Mouse (Mus musculus): ENCODE measurements at regions not wholly inside any gene's neighbourhood (a gene's known extent, or its start where the extent isn't known, plus 50 kb on each side); places are given as distances from the start of the nearest gene placed in this dataset.

- H3K4me2 ChIP-seq (replicated peaks; ENCODE audit: low read depth, low read length) = no peak overlapping the region
- WGBS = 75% methylated on average over 9 of the region's 9 CpGs
- H3K36me3 ChIP-seq (ENCODE audit: insufficient read depth, low read length) = no peaks in the 10 kb centered on the region
- no peak for DNase-seq (ENCODE audit: low spot score)
- no peak for TF ChIP-seq CTCF (IDR thresholded peaks at IDR 0.05)
- TF ChIP-seq EP300 (IDR thresholded peaks at IDR 0.05) = no peak
- no peak for ATAC-seq
- H3K4me3 ChIP-seq (ENCODE audit: low read depth, low read length) = no peak overlapping the region
- H3K27me3 ChIP-seq (replicated peaks; ENCODE audit: insufficient read depth, low read length) = no peaks in the 10 kb centered on the region
- no peak overlapping the region for H3K27ac ChIP-seq (ENCODE audit: low read length)
- H3K9me3 ChIP-seq (ENCODE audit: low read length) = no peaks in the 10 kb centered on the region
- H3K4me1 ChIP-seq (ENCODE audit: insufficient read depth, low read depth, low read length) = no peaks in the 10 kb centered on the region
- H3K9ac ChIP-seq (replicated peaks; ENCODE audit: low read depth) = no peak overlapping the region
Measured at GRCm38 (mm10) chr5:74783906-74784305, 81.2 kb upstream of the Lnx1 start.

GRCm38 (mm10) chr5:74778076-74778465 lies 75.4 kb upstream of the Lnx1 start:
- no peak overlapping the region for H3K27ac ChIP-seq (ENCODE audit: low read length)
- no peaks in the 10 kb centered on the region for H3K4me1 ChIP-seq (ENCODE audit: insufficient read depth, low read depth, low read length)
- no peak for TF ChIP-seq CTCF (IDR thresholded peaks at IDR 0.05)
- TF ChIP-seq EP300 (IDR thresholded peaks at IDR 0.05) = no peak
- H3K36me3 ChIP-seq (ENCODE audit: insufficient read depth, low read length) = no peaks in the 10 kb centered on the region
- H3K9me3 ChIP-seq (ENCODE audit: low read length) = no peaks in the 10 kb centered on the region
- DNase-seq (ENCODE audit: low spot score) = no peak
- 96% methylated on average over 1 of the region's 1 CpGs for WGBS
- H3K9ac ChIP-seq (replicated peaks; ENCODE audit: low read depth) = no peak overlapping the region
- no peak for ATAC-seq
- no peak overlapping the region for H3K4me2 ChIP-seq (replicated peaks; ENCODE audit: low read depth, low read length)
- no peak overlapping the region for H3K4me3 ChIP-seq (ENCODE audit: low read depth, low read length)
- no peaks in the 10 kb centered on the region for H3K27me3 ChIP-seq (replicated peaks; ENCODE audit: insufficient read depth, low read length)

- WGBS = 62% methylated on average over 10 of the region's 10 CpGs
- no peak overlapping the region for H3K4me3 ChIP-seq (ENCODE audit: low read depth, low read length)
- H3K27me3 ChIP-seq (replicated peaks; ENCODE audit: insufficient read depth, low read length) = no peaks in the 10 kb centered on the region
- H3K4me1 ChIP-seq (ENCODE audit: insufficient read depth, low read depth, low read length) = no peaks in the 10 kb centered on the region
- H3K9ac ChIP-seq (replicated peaks; ENCODE audit: low read depth) = no peak overlapping the region
- DNase-seq (ENCODE audit: low spot score) = no peak
- no peaks in the 10 kb centered on the region for H3K9me3 ChIP-seq (ENCODE audit: low read length)
- no peak for ATAC-seq
- H3K36me3 ChIP-seq (ENCODE audit: insufficient read depth, low read length) = no peaks in the 10 kb centered on the region
- H3K27ac ChIP-seq (ENCODE audit: low read length) = no peak overlapping the region
- no peak for TF ChIP-seq EP300 (IDR thresholded peaks at IDR 0.05)
- no peak for TF ChIP-seq CTCF (IDR thresholded peaks at IDR 0.05)
- H3K4me2 ChIP-seq (replicated peaks; ENCODE audit: low read depth, low read length) = no peak overlapping the region
Measured at GRCm38 (mm10) chr5:74777381-74778075, 74.8 kb upstream of the Lnx1 start.

GRCm38 (mm10) chr5:74776081-74776480 lies 73.4 kb upstream of the Lnx1 start:
- no peak overlapping the region for H3K9ac ChIP-seq (replicated peaks; ENCODE audit: low read depth)
- no peak overlapping the region for H3K4me3 ChIP-seq (ENCODE audit: low read depth, low read length)
- TF ChIP-seq CTCF (IDR thresholded peaks at IDR 0.05) = no peak
- WGBS = 73% methylated on average over 3 of the region's 3 CpGs
- DNase-seq (ENCODE audit: low spot score) (no peak), ATAC-seq (no peak)
- H3K4me1 ChIP-seq (ENCODE audit: insufficient read depth, low read depth, low read length) = no peaks in the 10 kb centered on the region
- H3K27me3 ChIP-seq (replicated peaks; ENCODE audit: insufficient read depth, low read length) = no peaks in the 10 kb centered on the region
- no peaks in the 10 kb centered on the region for H3K9me3 ChIP-seq (ENCODE audit: low read length)
- no peak overlapping the region for H3K4me2 ChIP-seq (replicated peaks; ENCODE audit: low read depth, low read length)
- H3K36me3 ChIP-seq (ENCODE audit: insufficient read depth, low read length) = no peaks in the 10 kb centered on the region
- no peak overlapping the region for H3K27ac ChIP-seq (ENCODE audit: low read length)

GRCm38 (mm10) chr5:74775596-74775995 lies 72.9 kb upstream of the Lnx1 start:
- 81% methylated on average over 3 of the region's 3 CpGs for WGBS
- no peaks in the 10 kb centered on the region for H3K27me3 ChIP-seq (replicated peaks; ENCODE audit: insufficient read depth, low read length)
- H3K27ac ChIP-seq (ENCODE audit: low read length) = no peak overlapping the region
- no peak overlapping the region for H3K9ac ChIP-seq (replicated peaks; ENCODE audit: low read depth)
- no peak for TF ChIP-seq EP300 (IDR thresholded peaks at IDR 0.05)
- TF ChIP-seq CTCF (IDR thresholded peaks at IDR 0.05) = no peak
- H3K36me3 ChIP-seq (ENCODE audit: insufficient read depth, low read length) = no peaks in the 10 kb centered on the region
- H3K4me3 ChIP-seq (ENCODE audit: low read depth, low read length) = no peak overlapping the region
- H3K4me2 ChIP-seq (replicated peaks; ENCODE audit: low read depth, low read length) = no peak overlapping the region
- no peak for DNase-seq (ENCODE audit: low spot score)
- no peak; the same call in 1 of the 2 replicates for ATAC-seq
- H3K4me1 ChIP-seq (ENCODE audit: insufficient read depth, low read depth, low read length) = no peaks in the 10 kb centered on the region
- H3K9me3 ChIP-seq (ENCODE audit: low read length) = no peaks in the 10 kb centered on the region

GRCm38 (mm10) chr5:74773558-74774429 lies 71.1 kb upstream of the Lnx1 start:
- Histone ChIP-seq H3K27ac (ENCODE audit: low read length) (no peak overlapping the region), H3K9me3 (ENCODE audit: low read length) (no peaks in the 10 kb centered on the region), H3K36me3 (ENCODE audit: insufficient read depth, low read length) (no peaks in the 10 kb centered on the region), H3K4me2 (replicated peaks; ENCODE audit: low read depth, low read length) (no peak overlapping the region), H3K27me3 (replicated peaks; ENCODE audit: insufficient read depth, low read length) (no peaks in the 10 kb centered on the region), H3K4me1 (ENCODE audit: insufficient read depth, low read depth, low read length) (no peaks in the 10 kb centered on the region), H3K9ac (replicated peaks; ENCODE audit: low read depth) (no peak overlapping the region), H3K4me3 (ENCODE audit: low read depth, low read length) (no peak overlapping the region)
- TF ChIP-seq CTCF (IDR thresholded peaks at IDR 0.05) (no peak), EP300 (IDR thresholded peaks at IDR 0.05) (no peak)
- DNase-seq (ENCODE audit: low spot score) = no peak
- no peak for ATAC-seq
- WGBS = 75% methylated on average over 14 of the region's 14 CpGs
